Mouse (Mus musculus): ENCODE data around the gene Tmprss5. TPM values are rescaled to one million over a fixed set of nuclear protein-coding genes. Genes with fewer than 3 reads are reported as not detected.

Tmprss5 gene
- polyA plus RNA-seq, 1 experiment from 2014 or later = not detected

- Histone ChIP-seq H3K27ac (replicated peaks) (0 out of 2 replicates have a peak overlapping the region, but pooled peaks have one; percentile 20), H3K4me1 (peaks cover 19% of the 10 kb centered on the region), H3K4me3 (no peak overlapping the region), H3K36me3 (no peaks in the 10 kb centered on the region), H3K27me3 (replicated peaks) (0 out of 2 replicates have a peak, but pooled peaks cover 7% of the 10 kb centered on the region), H3K4me2 (no peak overlapping the region), H3K9me3 (no peaks in the 10 kb centered on the region), H3K9ac (no peak overlapping the region)
- no peak for ATAC-seq (ENCODE audit: extremely low read depth, insufficient number of reproducible peaks, low FRiP score, low TSS enrichment)
- 50% methylated on average over 6 of the region's 6 CpGs for WGBS
Measured at GRCm38 (mm10) chr9:49110476-49111220, 29.6 kb downstream of the Tmprss5 start.

GRCm38 (mm10) chr9:49111296-49111695 lies 30.2 kb downstream of the Tmprss5 start:
- H3K27ac ChIP-seq (replicated peaks) = no peak overlapping the region
- WGBS = 73% methylated on average over 5 of the region's 5 CpGs

DNA sequence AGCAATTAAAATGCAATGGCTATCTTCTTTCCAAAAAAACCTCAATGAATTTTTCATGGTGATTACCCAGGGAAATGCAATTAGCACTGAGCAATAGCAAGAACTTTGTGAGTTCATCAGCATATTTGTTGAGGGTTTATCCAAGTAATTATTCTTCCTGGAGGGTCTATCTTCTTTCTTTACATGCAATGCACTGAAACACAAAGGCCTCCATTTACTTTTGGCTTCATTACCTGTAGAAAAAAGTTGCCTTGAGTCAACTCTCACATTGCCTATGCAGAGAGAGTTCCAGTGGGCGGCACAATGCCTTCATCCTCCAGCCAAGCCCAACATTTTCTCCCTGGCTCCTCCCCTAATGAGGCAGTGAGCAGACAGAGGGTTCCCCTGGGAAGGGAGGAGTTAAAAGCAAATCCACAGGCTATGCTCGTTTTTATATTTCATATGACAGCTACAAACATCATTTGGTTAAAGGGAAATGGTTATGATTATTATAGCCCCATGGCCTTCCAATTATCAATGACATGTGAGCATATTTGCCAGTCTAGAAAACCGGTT lies 37.3 kb downstream of the Tmprss5 start:
- H3K9me3 ChIP-seq = no peaks in the 10 kb centered on the region
- H3K27ac ChIP-seq (replicated peaks) = no peak overlapping the region
- H3K4me2 ChIP-seq = no peak overlapping the region
- H3K4me1 ChIP-seq = no peaks in the 10 kb centered on the region
- ATAC-seq (ENCODE audit: extremely low read depth, insufficient number of reproducible peaks, low FRiP score, low TSS enrichment) = no peak
- H3K36me3 ChIP-seq = no peaks in the 10 kb centered on the region
- 39% methylated on average over 3 of the region's 3 CpGs for WGBS
- H3K4me3 ChIP-seq = no peak overlapping the region
- peaks cover 5% of the 10 kb centered on the region; the same call in 1 of the 2 replicates for H3K27me3 ChIP-seq (replicated peaks)
- H3K9ac ChIP-seq = no peak overlapping the region

More at GRCm38 (mm10) chr9:49111296-49111695, 30.2 kb downstream of the Tmprss5 start:
- Histone ChIP-seq H3K36me3 (no peaks in the 10 kb centered on the region), H3K4me1 (peaks cover 16% of the 10 kb centered on the region), H3K4me2 (no peak overlapping the region), H3K4me3 (no peak overlapping the region), H3K27me3 (replicated peaks) (0 out of 2 replicates have a peak, but pooled peaks cover 8% of the 10 kb centered on the region), H3K9ac (no peak overlapping the region), H3K9me3 (no peaks in the 10 kb centered on the region)
- ATAC-seq (ENCODE audit: extremely low read depth, insufficient number of reproducible peaks, low FRiP score, low TSS enrichment) = no peak

GRCm38 (mm10) chr9:49119759-49120158 lies 38.7 kb downstream of the Tmprss5 start:
- Histone ChIP-seq H3K4me2 (no peak overlapping the region), H3K36me3 (no peaks in the 10 kb centered on the region), H3K27ac (replicated peaks) (no peak overlapping the region), H3K4me1 (no peaks in the 10 kb centered on the region), H3K9ac (no peak overlapping the region), H3K27me3 (replicated peaks) (peaks cover 5% of the 10 kb centered on the region; the same call in 1 of the 2 replicates), H3K4me3 (no peak overlapping the region), H3K9me3 (no peaks in the 10 kb centered on the region)
- ATAC-seq (ENCODE audit: extremely low read depth, insufficient number of reproducible peaks, low FRiP score, low TSS enrichment) = no peak
- WGBS = 72% methylated on average over 4 of the region's 4 CpGs

DNA sequence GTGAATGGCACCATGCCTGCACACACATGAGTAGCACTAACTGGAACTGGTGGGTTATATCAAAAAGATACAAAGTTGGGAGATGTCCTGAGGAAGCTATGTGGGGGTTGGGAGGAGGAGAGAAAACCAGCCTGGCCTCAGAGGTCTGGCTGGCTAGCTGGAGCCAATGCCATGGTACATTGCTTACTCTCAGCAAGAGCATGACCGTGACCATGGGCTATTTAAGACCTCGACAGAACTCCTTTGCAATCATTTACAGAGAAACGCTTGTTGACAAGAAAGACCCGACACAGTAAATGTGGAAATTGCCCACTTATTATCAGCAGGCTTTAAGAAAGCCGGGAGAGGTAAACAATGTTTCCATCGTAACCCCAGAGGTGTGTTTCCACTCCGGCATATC lies 44.6 kb downstream of the Tmprss5 start:
- no peak overlapping the region for H3K9ac ChIP-seq
- no peak overlapping the region for H3K27ac ChIP-seq (replicated peaks)
- 68% methylated on average over 7 of the region's 7 CpGs for WGBS
- H3K4me2 ChIP-seq = no peak overlapping the region
- H3K4me3 ChIP-seq = no peak overlapping the region
- H3K27me3 ChIP-seq (replicated peaks) = peaks cover 5% of the 10 kb centered on the region; the same call in 1 of the 2 replicates
- H3K4me1 ChIP-seq = no peaks in the 10 kb centered on the region
- H3K36me3 ChIP-seq = no peaks in the 10 kb centered on the region
- ATAC-seq (ENCODE audit: extremely low read depth, insufficient number of reproducible peaks, low FRiP score, low TSS enrichment) = no peak
- H3K9me3 ChIP-seq = no peaks in the 10 kb centered on the region

GRCm38 (mm10) chr9:49130514-49131010 lies 49.5 kb downstream of the Tmprss5 start:
- Histone ChIP-seq H3K36me3 (no peaks in the 10 kb centered on the region), H3K9ac (no peak overlapping the region), H3K27me3 (replicated peaks) (0 out of 2 replicates have a peak, but pooled peaks cover 5% of the 10 kb centered on the region), H3K4me2 (no peak overlapping the region), H3K4me3 (no peak overlapping the region), H3K4me1 (no peaks in the 10 kb centered on the region), H3K27ac (replicated peaks) (no peak overlapping the region), H3K9me3 (no peaks in the 10 kb centered on the region)
- no peak for ATAC-seq (ENCODE audit: extremely low read depth, insufficient number of reproducible peaks, low FRiP score, low TSS enrichment)
- 62% methylated on average over 5 of the region's 5 CpGs for WGBS

- no peaks in the 10 kb centered on the region for H3K9me3 ChIP-seq
- no peak for ATAC-seq (ENCODE audit: extremely low read depth, insufficient number of reproducible peaks, low FRiP score, low TSS enrichment)
- H3K36me3 ChIP-seq = no peaks in the 10 kb centered on the region
- H3K4me3 ChIP-seq = no peak overlapping the region
- no peak overlapping the region for H3K9ac ChIP-seq
- WGBS = 63% methylated on average over 3 of the region's 3 CpGs
- H3K4me2 ChIP-seq = no peak overlapping the region
- H3K27ac ChIP-seq (replicated peaks) = no peak overlapping the region
- no peaks in the 10 kb centered on the region for H3K27me3 ChIP-seq (replicated peaks)
- no peaks in the 10 kb centered on the region for H3K4me1 ChIP-seq
Measured at GRCm38 (mm10) chr9:49143841-49144240, 62.8 kb downstream of the Tmprss5 start.

DNA sequence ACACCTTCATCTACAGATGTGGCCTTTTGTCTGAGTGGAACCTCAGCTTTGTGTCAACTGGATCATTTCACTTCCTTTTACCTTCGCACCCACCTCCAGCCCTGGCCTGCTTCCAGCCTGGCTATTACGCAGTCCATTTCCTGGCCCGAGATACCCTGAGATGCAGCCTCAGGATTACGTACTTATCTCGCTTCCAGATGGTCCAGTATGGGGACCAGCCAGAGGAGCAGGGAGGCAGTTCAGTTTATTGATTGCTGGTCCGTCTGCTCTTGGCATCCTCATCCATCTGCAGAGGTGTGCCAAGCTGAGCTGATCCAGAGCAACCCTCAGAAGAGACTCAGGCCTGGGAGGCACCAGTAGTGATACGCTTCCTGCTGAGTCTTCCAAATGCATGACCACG lies 64.7 kb downstream of the Tmprss5 start:
- H3K4me3 ChIP-seq = no peak overlapping the region
- H3K4me1 ChIP-seq = no peaks in the 10 kb centered on the region
- H3K27me3 ChIP-seq (replicated peaks) = no peaks in the 10 kb centered on the region
- no peaks in the 10 kb centered on the region for H3K9me3 ChIP-seq
- ATAC-seq (ENCODE audit: extremely low read depth, insufficient number of reproducible peaks, low FRiP score, low TSS enrichment) = no peak
- no peaks in the 10 kb centered on the region for H3K36me3 ChIP-seq
- H3K4me2 ChIP-seq = no peak overlapping the region
- WGBS = 66% methylated on average over 8 of the region's 8 CpGs
- H3K27ac ChIP-seq (replicated peaks) = no peak overlapping the region
- no peak overlapping the region for H3K9ac ChIP-seq

GRCm38 (mm10) chr9:49147031-49147430 lies 66.0 kb downstream of the Tmprss5 start:
- no peak for ATAC-seq (ENCODE audit: extremely low read depth, insufficient number of reproducible peaks, low FRiP score, low TSS enrichment)

More at GRCm38 (mm10) chr9:49147031-49147430, 66.0 kb downstream of the Tmprss5 start:
- no peaks in the 10 kb centered on the region for H3K27me3 ChIP-seq (replicated peaks)
- H3K4me2 ChIP-seq = no peak overlapping the region
- WGBS = 70% methylated on average over 3 of the region's 3 CpGs
- no peak overlapping the region for H3K9ac ChIP-seq
- H3K4me3 ChIP-seq = no peak overlapping the region
- H3K4me1 ChIP-seq = no peaks in the 10 kb centered on the region
- no peaks in the 10 kb centered on the region for H3K36me3 ChIP-seq
- no peak overlapping the region for H3K27ac ChIP-seq (replicated peaks)
- H3K9me3 ChIP-seq = no peaks in the 10 kb centered on the region

Data from heart, embryonic 13.5 days (tissue).